Mouse (Mus musculus) 416B (cell line): ENCODE measurements at regions not wholly inside any gene's neighbourhood (a gene's known extent, or its start where the extent isn't known, plus 50 kb on each side); places are given as distances from the start of the nearest gene placed in this dataset.
A peak's percentile ranks its signal among the peaks of the same experiment; 100 is the strongest.

Experiments used
- DNase-seq: peaks from one replicate; pipeline ENCODE4 v3.0.0; 2011; ENCODE audit warnings: low read depth

DNA sequence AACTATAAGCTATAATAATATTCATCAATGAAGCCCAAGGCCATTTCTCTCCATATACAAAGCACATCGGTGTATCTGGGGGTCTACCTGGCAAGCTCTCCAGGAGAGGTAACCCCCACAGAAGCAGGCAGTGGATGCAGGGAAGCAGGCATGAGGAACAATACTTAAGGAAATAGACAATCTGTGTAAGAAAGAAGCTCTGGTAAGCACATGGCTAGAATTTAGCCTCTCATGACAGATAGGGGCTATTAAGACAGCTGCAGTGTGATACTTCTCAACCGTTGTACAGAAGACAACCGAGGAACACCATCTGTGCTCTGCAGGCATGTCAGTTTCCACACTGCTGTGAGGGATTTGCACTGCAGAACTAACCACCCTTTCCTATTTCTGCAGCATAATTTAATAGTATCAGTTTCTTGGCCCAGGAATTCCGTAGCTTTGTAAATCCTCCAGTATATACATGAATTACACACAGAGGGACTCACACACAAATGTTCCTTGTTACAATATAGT, 108.1 kb upstream of the Lpar1 start:
- DNase-seq, result no peak

DNA sequence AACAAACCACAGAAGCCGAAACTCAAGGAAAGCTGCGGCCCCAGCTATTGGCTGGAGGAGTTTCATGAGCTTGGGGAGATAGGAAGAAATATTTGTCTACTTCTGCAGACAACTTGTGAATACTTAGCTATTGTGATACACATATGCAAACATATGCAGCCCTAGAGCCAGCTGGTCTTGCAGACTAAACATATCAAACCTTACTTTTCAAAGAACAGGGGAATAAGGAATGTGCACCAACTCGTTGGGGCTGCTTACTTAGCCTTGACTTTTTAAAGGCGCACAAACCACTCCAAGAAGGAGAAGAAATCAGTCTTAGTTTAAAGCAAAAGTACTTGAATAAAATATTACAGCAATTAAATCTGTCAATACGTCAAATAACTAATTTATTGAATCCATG, 106.8 kb upstream of the Lpar1 start:
- DNase-seq, result no peak

DNA sequence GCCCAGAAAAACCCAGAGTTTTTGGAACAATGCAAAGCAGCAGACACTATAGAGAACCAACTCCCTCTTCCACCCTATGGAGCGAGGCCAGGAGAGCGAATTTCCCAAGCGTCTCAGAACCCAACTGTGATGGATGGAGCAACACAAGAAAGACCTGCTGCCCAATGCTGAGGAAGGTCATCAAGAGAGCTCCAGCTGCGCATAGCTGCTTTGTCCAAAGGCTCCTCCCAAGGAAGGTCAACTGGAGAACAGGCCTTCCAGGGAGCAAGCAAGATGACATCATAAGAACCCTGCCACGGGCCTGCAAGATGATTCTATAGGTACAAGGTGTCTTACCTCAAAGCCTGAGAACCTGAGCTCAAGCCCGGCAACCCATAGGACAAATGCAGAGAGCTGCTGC, 104.5 kb upstream of the Lpar1 start:
- no peak for DNase-seq

DNA sequence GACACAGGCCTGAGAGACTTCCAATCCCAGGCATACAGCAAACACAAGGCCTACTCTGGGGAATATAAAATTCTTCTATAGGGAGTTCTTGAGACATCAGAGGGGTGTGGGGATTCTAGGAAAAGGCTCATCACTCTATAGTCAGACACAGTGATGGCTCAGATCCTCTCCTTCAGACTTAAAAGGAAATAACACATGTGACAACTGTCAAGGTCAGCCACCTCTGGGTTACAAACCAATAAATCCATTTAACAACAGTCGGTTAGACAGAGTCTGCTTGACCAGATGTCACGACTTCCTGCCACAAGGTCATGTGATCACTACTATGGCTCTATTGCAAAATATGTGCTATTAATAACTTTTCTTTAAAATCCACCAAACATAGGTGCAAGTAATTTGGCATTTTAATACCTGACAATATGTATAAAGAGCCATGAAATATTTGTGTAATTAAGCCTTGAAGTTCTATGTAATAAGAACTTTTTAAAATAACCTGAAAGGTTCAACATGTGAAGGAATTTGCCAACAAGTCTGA, 94.1 kb upstream of the Lpar1 start:
- peak; percentile 95 for DNase-seq

DNA sequence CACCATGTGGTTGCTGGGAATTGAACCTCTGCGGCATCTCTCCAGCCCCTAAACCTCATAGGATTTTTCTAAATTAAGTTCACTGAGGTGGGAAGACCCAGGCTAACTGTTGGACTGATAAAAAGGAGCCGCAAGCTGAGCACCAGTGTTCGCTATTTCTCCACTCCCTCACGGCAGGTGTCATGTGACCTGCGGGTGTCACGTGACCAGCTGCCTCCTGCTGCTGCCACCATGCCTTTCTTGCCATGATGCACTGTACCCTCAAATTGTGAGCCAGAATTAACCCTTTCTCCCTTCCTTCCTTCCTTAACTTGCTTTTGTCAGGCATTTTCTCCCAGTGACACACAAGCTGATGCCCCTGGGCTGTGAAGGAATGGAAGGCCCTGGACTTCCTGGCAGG, 93.1 kb upstream of the Lpar1 start:
- DNase-seq, result no peak

DNA sequence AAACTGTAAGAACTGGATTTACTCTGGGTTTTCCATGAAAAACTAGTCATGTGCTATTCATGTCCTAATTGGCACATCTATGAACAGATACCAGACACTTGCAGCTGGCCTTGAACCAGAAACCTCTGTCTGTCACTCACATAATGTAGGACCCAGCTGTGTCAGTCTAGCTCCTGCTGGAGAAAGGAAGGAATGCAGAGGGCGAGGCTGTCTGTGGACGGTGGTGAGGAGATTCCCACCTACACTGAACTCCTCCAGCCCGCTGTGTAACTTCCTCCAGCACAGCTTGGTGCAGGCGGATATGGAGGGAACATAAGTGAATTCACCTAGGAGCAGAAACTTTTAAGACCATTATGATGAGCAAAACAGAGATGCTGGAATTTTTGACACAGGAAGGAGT, 89.7 kb upstream of the Lpar1 start:
- DNase-seq, result no peak

DNA sequence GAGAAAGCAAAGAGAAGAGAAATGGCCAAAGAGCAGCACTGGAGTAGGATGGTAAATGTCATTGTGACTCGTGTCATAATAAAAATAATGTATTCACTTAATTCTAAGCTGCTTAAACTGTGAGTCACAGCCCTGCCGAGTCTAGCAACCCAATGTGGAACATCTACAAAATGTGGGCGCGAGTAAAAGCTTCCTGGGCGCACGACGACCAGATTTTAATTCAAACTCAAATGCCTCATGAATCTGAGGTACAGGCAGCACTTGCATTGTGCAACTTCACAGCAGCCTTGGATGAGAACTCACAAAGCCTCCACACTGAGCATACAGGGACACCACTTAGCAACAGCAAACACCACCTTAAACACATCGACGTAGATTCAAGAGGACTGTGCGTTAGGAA, 88.5 kb upstream of the Lpar1 start:
- DNase-seq, result no peak

DNA sequence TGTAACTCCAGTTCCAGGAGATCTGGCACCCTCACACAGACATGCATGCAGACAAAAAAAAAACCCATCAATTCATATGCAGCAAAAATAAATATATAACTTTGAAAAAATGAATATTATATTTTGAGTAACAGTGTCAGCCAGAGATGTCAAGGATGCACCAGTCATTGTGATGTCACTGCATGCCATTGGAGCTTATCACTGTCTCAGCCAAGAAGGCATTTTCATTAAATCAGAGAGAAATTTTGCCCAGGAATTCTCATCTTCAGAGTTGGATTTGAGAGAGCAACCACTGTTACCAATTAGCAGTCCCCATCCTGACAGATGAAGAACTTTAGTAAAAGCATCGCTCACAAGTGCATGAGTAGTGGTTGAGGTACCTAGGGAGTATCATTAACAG, 79.0 kb upstream of the Lpar1 start:
- DNase-seq, result no peak

DNA sequence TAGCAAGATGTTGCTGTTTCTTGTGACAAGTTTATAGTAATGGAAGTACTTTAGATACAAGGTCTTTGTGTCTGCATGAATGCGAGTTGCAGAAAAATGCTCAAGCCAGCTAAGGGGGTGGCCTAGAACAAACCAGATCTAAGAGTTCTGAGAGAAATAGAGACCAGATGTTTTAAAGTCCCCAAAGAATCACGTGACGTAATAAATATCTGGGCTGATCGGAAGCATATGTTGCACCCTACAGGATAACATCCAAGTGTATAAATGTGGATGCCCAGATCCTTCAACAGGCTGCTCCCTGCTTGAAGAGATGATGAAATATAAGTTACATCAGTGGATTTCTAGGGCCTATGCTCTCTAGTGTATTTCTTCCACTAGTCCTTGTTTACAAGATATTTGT, 77.7 kb upstream of the Lpar1 start:
- no peak for DNase-seq

DNA sequence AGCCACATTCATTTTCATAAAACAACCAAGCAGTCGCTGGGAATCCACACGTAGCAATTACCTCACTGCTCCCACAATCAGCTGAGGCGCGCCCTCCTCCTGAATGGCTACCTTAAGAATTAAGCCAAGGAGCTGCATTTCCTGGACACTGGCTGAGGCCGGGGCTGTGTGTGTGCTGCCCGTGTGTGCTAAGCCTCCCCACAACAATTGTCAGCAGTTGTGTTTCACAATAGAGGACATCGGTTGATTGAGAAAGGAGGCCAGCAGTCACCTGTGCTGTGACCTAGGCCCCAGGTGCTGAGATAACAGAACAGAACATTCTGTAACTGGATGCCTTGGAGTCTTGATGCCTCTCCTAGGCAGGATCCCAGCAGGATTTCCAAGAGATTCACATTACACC, 73.3 kb upstream of the Lpar1 start:
- DNase-seq, result no peak

DNA sequence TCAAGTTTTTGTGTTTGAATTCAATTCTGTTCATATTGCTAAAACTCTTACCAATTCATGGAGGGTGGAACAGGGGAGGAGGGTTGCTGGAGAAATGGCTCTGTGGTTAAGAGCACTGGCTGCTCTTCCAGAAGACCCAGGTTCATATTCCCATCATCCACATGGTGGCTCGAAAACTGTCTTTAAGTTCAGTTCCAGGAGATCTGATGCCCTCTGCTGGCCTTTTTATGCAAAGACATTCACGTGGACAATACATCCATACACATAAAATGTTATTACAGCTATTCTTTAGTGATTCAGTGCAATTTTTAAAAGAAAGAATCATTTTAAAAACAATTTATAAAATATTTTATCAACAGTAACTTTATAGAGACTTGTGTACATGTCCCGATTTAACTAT, 70.4 kb upstream of the Lpar1 start:
- peak; percentile 47 for DNase-seq

DNA sequence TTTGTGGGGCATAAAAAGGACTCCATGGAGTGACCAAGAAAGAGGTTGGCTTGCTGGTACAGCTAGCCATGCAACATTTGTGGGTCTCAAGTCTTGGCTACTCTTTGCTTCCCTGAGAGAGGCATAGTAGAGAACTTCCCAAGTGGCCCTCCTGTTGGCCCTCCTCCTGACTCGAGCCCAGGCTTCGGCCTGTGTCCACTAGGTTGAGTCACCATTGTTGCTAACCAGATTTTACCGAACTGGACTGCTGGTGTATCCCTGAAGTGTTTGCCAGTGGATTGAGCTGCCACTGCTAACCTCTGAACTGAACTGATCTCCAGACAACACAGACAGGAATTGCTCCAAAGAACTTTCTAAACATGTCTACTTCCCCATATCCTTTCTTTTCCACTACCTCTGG, 66.9 kb upstream of the Lpar1 start:
- DNase-seq, result no peak

DNA sequence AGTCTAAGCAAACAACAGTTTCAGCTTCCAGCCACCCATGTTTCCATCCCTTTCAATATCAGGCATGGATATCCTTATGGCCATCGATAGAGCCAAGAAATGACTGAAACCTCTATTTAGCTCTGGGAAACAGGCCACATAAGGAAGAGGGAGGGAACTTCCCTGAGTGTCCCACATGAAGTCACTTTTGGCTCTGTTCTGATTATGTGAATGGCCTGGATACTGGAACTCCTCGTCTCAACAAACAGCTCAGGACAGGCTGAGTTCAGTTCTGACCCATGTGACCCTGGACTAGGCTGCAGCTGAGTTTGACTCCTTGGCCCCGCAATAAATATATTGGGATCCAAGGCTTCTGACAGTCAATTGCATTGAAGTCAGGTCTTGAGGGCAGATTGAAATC, 63.6 kb upstream of the Lpar1 start:
- DNase-seq, result no peak

DNA sequence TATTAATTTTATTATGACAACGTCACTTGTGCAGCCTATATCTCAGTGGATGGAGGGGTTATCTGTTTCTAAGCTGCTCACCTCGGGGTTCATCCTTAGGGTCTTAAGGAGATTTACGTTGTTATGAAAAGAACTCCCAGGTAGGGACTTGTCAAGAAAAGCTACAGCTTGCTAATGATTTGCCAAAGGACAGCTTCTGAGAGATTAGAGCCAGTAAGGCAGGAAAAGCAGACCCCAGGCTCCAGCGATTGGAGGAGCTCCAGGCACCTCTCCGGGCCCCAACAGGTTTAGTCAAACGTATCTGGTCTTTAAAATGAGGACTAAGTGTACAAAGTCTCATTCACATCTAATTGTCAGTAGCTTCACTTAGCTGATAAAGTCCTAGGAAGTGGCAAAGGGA, 59.8 kb upstream of the Lpar1 start:
- no peak for DNase-seq

DNA sequence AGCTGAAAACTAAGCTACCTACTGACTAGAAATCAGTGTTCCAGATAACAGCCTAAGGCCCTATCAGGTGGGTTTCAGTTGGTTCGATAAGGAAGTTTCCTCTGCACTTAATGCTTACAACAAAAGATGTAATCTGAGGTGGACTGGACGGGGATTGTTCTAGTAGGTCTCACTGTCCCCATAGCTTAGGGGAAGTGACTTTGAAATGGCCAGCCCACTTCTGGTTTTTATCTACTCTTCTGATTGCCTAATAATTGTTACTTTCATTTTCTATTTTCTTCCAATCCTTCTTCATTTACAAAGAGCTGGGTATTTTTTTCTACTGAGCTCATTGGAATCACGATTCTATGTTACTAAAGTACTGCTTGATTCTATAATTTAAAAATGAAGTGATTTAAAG, 59.3 kb upstream of the Lpar1 start:
- peak; percentile 60 for DNase-seq

DNA sequence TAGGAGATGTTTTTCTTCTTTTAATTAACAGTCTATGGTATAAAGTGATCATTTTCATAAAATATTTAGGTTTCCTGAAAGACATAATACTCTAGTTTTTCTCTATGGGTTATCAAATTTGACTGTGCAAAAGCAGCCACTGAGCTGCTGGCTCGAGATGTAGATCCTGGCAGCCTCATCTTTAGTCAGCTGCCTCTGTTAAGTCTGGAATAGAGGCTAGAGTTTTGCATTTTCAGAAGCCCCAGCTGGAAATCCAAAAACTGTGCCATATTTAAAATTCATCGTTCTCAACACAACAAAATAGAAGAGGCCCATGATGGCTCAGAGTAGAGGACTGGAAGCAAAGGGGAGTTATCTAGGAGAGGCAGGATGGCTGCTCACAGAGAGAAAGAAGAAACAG, 53.8 kb upstream of the Lpar1 start:
- no peak for DNase-seq

DNA sequence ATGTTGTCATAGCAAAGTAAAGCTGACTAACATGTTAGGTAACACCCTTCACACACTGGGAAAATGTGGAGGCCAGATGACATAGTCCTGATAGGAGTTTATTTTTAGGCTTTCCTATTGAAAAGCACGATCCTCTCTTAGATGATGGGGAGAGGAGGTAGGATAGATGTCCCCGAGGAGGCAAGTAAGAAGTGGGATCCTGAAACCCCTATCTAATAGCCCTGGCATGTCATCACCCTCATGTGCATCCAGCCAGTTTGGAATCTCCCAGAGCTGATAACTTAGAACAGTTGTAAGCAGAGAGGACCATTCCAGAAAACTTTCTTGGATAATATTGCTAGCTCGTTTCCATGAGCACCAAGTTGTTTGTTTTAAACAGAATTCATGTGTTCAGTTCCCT, 52.2 kb upstream of the Lpar1 start:
- DNase-seq, result no peak
